Mouse (Mus musculus) thymus, adult 2 months (tissue): ENCODE measurements around the gene Gng2.

Experiments used
- CTCF ChIP-seq: fragments of 200-500 bp; IDR thresholded peaks from 2 replicates; pipeline ENCODE4 v1.5.1; 2012; ENCODE audit warnings: mild to moderate bottlenecking, control low read depth, low read length, moderate library complexity, borderline replicate concordance; ENCODE audit not compliant: control insufficient read depth, poor library complexity, insufficient read depth; ENCODE audit errors: extremely low read depth
- POLR2A ChIP-seq: fragments of 200-500 bp; IDR thresholded peaks from 2 replicates; pipeline ENCODE4 v1.6.1; 2012; ENCODE audit warnings: mild to moderate bottlenecking, low read length, control low read depth, moderate library complexity; ENCODE audit not compliant: control insufficient read depth, poor library complexity, insufficient read depth; ENCODE audit errors: extremely low read depth

GRCm38 (mm10) chr14:19985107-19985911, 7.9 kb upstream of the Gng2 start:
- TF ChIP-seq CTCF = no peak
- TF ChIP-seq POLR2A = no peak
